Mouse (Mus musculus): Measurements from ENCODE around the gene Cadm4.
"Not testable (repeated sequence)": the region's sequence is repeated elsewhere in the genome, so short reads cannot be mapped to it uniquely, and the experiment has no call there.

Gene Cadm4

GRCm38 (mm10) chr7:24501492-24501891 lies 19.7 kb downstream of the Cadm4 start:
- no peak for DNase-seq (ENCODE audit: low spot score)

- no peak for DNase-seq (ENCODE audit: low spot score)
Measured at GRCm38 (mm10) chr7:24504004-24504403, 22.2 kb downstream of the Cadm4 start.

GRCm38 (mm10) chr7:24504868-24505267 lies 23.0 kb downstream of the Cadm4 start:
- DNase-seq (ENCODE audit: low spot score) = no peak

- no peak for DNase-seq (ENCODE audit: low spot score)
Measured at GRCm38 (mm10) chr7:24505447-24506064, 23.7 kb downstream of the Cadm4 start.

- no peak for DNase-seq (ENCODE audit: low spot score)
Measured at GRCm38 (mm10) chr7:24506065-24506459, 24.2 kb downstream of the Cadm4 start.

GRCm38 (mm10) chr7:24506476-24506837 lies 24.6 kb downstream of the Cadm4 start:
- DNase-seq (ENCODE audit: low spot score) = peak; percentile 24

GRCm38 (mm10) chr7:24506838-24507725 lies 25.3 kb downstream of the Cadm4 start, which contains the start of gene Zfp428:
Gene Zfp428, plus strand, starts transcription at chr7:24507006.
- peak; percentile 87 for DNase-seq (ENCODE audit: low spot score)

- no peak for DNase-seq (ENCODE audit: low spot score)
Measured at GRCm38 (mm10) chr7:24507726-24508114, 25.9 kb downstream of the Cadm4 start.

- DNase-seq (ENCODE audit: low spot score) = no peak
Measured at GRCm38 (mm10) chr7:24512355-24512754, 30.5 kb downstream of the Cadm4 start, which contains the start of gene AC161166.1. Gene AC161166.1, minus strand, starts transcription at chr7:24512455.

- DNase-seq (ENCODE audit: low spot score) = not testable (repeated sequence)
Measured at GRCm38 (mm10) chr7:24516319-24516718, 34.5 kb downstream of the Cadm4 start.

- DNase-seq (ENCODE audit: low spot score) = no peak
Measured at GRCm38 (mm10) chr7:24517077-24517476, 35.3 kb downstream of the Cadm4 start.

GRCm38 (mm10) chr7:24517654-24518053 lies 35.8 kb downstream of the Cadm4 start:
- no peak for DNase-seq (ENCODE audit: low spot score)

- DNase-seq (ENCODE audit: low spot score) = no peak
Measured at GRCm38 (mm10) chr7:24519130-24519529, 37.3 kb downstream of the Cadm4 start.

GRCm38 (mm10) chr7:24520054-24520453 lies 38.2 kb downstream of the Cadm4 start:
- DNase-seq (ENCODE audit: low spot score) = not testable (repeated sequence)

- DNase-seq (ENCODE audit: low spot score) = no peak
Measured at GRCm38 (mm10) chr7:24522805-24523204, 41.0 kb downstream of the Cadm4 start.

GRCm38 (mm10) chr7:24523723-24524122 lies 41.9 kb downstream of the Cadm4 start:
- DNase-seq (ENCODE audit: low spot score) = no peak

- no peak for DNase-seq (ENCODE audit: low spot score)
Measured at GRCm38 (mm10) chr7:24524978-24525377, 43.2 kb downstream of the Cadm4 start.

- no peak for DNase-seq (ENCODE audit: low spot score)
Measured at GRCm38 (mm10) chr7:24525686-24526420, 44.0 kb downstream of the Cadm4 start.

- no peak for DNase-seq (ENCODE audit: low spot score)
Measured at GRCm38 (mm10) chr7:24528861-24529260, 47.0 kb downstream of the Cadm4 start.

GRCm38 (mm10) chr7:24529580-24529979 lies 47.8 kb downstream of the Cadm4 start:
- DNase-seq (ENCODE audit: low spot score) = no peak

- DNase-seq (ENCODE audit: low spot score) = peak; percentile 98
Measured at GRCm38 (mm10) chr7:24530062-24530931, 48.5 kb downstream of the Cadm4 start, which contains the start of gene Irgq. Gene Irgq, plus strand, starts transcription at chr7:24530689.
